Mouse (Mus musculus): ENCODE data around the gene Ptpn20. TPM values are rescaled to one million over a fixed set of nuclear protein-coding genes. Genes with fewer than 3 reads are reported as not detected.
A peak's percentile ranks its signal among the peaks of the same experiment; 100 is the strongest.

Ptpn20 gene
- polyA plus RNA-seq (2015; fragmentation: Nextera tagmentation; extraction: Ambion mirVana) = 0.12 TPM in 1 of 2 replicates, not detected in the other

DNA sequence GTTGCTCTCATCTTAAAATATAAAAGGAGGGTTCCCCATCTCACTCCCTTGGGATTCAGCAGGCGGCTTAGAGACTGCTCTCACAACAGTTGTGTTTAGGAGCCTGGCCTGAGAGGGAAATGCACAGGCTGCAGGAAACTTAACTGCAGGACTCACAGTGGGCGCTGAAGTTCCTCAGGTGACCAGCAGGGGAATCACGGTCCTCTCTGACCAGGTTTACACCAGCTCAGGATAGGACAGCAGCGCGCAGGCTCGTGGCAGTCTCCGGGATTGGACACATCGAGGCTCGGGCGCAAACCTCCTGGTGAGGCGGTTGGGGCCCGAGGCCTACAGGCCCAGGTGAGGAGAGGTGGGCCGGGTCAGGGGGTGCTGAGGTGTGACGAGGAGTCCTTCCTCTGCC, at the start of gene Ptpn20:
TSS of gene Ptpn20 (plus strand) at position 257 of the 400 bp plus-strand sequence.
- 56% methylated on average over 14 of the region's 14 CpGs for WGBS
- ATAC-seq (ENCODE audit: low FRiP score, low TSS enrichment) = peak; percentile 39; the same call in 1 of the 2 replicates
- Histone ChIP-seq H3K4me1 (ENCODE audit: insufficient read depth, low read length) (no peaks in the 10 kb centered on the region), H3K27me3 (ENCODE audit: insufficient read depth, low read length) (no peaks in the 10 kb centered on the region), H3K27ac (ENCODE audit: low read length) (no peak within 1 kb of the TSS), H3K9ac (replicated peaks; ENCODE audit: low read length) (no peak within 1 kb of the TSS), H3K4me2 (replicated peaks; ENCODE audit: low read depth, low read length) (no peak within 1 kb of the TSS), H3K4me3 (ENCODE audit: low read length) (no peak within 1 kb of the TSS), H3K36me3 (ENCODE audit: insufficient read depth, low read length) (no peaks in the 10 kb centered on the region), H3K9me3 (ENCODE audit: low read length) (no peaks in the 10 kb centered on the region; the same call in 1 of the 2 replicates)

- Histone ChIP-seq H3K9ac (replicated peaks; ENCODE audit: low read length) (no peak overlapping the region), H3K27me3 (ENCODE audit: insufficient read depth, low read length) (no peaks in the 10 kb centered on the region), H3K4me3 (ENCODE audit: low read length) (no peak overlapping the region), H3K9me3 (ENCODE audit: low read length) (peaks cover 5% of the 10 kb centered on the region; the same call in 1 of the 2 replicates), H3K4me2 (replicated peaks; ENCODE audit: low read depth, low read length) (no peak overlapping the region), H3K36me3 (ENCODE audit: insufficient read depth, low read length) (no peaks in the 10 kb centered on the region), H3K4me1 (ENCODE audit: insufficient read depth, low read length) (no peaks in the 10 kb centered on the region), H3K27ac (ENCODE audit: low read length) (no peak overlapping the region)
- no peak for ATAC-seq (ENCODE audit: low FRiP score, low TSS enrichment)
- 60% methylated on average over 7 of the region's 7 CpGs for WGBS
These were observed 49.3 kb upstream of the Ptpn20 start for GRCm38 (mm10) chr14:33539559-33540167.

- WGBS = 77% methylated on average over 8 of the region's 8 CpGs
- no peaks in the 10 kb centered on the region for H3K27me3 ChIP-seq (ENCODE audit: insufficient read depth, low read length)
- H3K4me2 ChIP-seq (replicated peaks; ENCODE audit: low read depth, low read length) = no peak overlapping the region
- no peak overlapping the region for H3K4me3 ChIP-seq (ENCODE audit: low read length)
- no peaks in the 10 kb centered on the region for H3K9me3 ChIP-seq (ENCODE audit: low read length)
- no peak overlapping the region for H3K9ac ChIP-seq (replicated peaks; ENCODE audit: low read length)
- no peak overlapping the region for H3K27ac ChIP-seq (ENCODE audit: low read length)
- no peaks in the 10 kb centered on the region for H3K4me1 ChIP-seq (ENCODE audit: insufficient read depth, low read length)
- H3K36me3 ChIP-seq (ENCODE audit: insufficient read depth, low read length) = no peaks in the 10 kb centered on the region
- no peak for ATAC-seq (ENCODE audit: low FRiP score, low TSS enrichment)
These were observed 43.4 kb upstream of the Ptpn20 start for GRCm38 (mm10) chr14:33545565-33546143.

- H3K27me3 ChIP-seq (ENCODE audit: insufficient read depth, low read length) = no peaks in the 10 kb centered on the region
- no peak overlapping the region for H3K9ac ChIP-seq (replicated peaks; ENCODE audit: low read length)
- no peak overlapping the region for H3K4me2 ChIP-seq (replicated peaks; ENCODE audit: low read depth, low read length)
- WGBS = 67% methylated on average over 3 of the region's 3 CpGs
- no peaks in the 10 kb centered on the region for H3K4me1 ChIP-seq (ENCODE audit: insufficient read depth, low read length)
- no peak overlapping the region for H3K4me3 ChIP-seq (ENCODE audit: low read length)
- ATAC-seq (ENCODE audit: low FRiP score, low TSS enrichment) = no peak
- H3K9me3 ChIP-seq (ENCODE audit: low read length) = no peaks in the 10 kb centered on the region
- H3K27ac ChIP-seq (ENCODE audit: low read length) = no peak overlapping the region
- H3K36me3 ChIP-seq (ENCODE audit: insufficient read depth, low read length) = no peaks in the 10 kb centered on the region
These were observed 40.4 kb upstream of the Ptpn20 start for GRCm38 (mm10) chr14:33548650-33549049.

DNA sequence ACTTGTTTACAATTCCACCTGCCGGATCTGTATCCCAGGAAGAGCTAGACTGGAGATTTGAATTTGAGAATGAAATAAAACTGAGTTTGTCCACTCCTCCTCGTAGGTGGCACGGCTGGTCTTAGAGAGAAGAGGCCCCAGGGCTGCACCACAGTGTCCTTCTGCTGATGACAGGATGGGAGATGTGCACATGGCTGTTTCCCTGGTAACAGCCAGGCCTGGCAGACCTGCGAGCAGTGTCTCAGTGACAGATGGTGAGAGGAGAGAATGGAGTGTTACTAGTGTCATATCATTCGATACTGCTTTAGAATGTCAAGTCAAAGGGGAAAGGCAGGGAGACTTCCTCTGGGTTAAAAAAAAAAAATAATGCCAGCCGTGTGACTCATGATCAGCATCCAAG, 39.2 kb upstream of the Ptpn20 start:
- Histone ChIP-seq H3K4me1 (ENCODE audit: insufficient read depth, low read length) (no peaks in the 10 kb centered on the region), H3K9me3 (ENCODE audit: low read length) (no peaks in the 10 kb centered on the region), H3K9ac (replicated peaks; ENCODE audit: low read length) (no peak overlapping the region), H3K27ac (ENCODE audit: low read length) (no peak overlapping the region), H3K27me3 (ENCODE audit: insufficient read depth, low read length) (no peaks in the 10 kb centered on the region), H3K4me3 (ENCODE audit: low read length) (no peak overlapping the region), H3K36me3 (ENCODE audit: insufficient read depth, low read length) (no peaks in the 10 kb centered on the region), H3K4me2 (replicated peaks; ENCODE audit: low read depth, low read length) (no peak overlapping the region)
- 63% methylated on average over 6 of the region's 6 CpGs for WGBS
- no peak for ATAC-seq (ENCODE audit: low FRiP score, low TSS enrichment)

- no peaks in the 10 kb centered on the region for H3K9me3 ChIP-seq (ENCODE audit: low read length)
- ATAC-seq (ENCODE audit: low FRiP score, low TSS enrichment) = no peak
These were observed 18.3 kb upstream of the Ptpn20 start for GRCm38 (mm10) chr14:33570737-33571136.

DNA sequence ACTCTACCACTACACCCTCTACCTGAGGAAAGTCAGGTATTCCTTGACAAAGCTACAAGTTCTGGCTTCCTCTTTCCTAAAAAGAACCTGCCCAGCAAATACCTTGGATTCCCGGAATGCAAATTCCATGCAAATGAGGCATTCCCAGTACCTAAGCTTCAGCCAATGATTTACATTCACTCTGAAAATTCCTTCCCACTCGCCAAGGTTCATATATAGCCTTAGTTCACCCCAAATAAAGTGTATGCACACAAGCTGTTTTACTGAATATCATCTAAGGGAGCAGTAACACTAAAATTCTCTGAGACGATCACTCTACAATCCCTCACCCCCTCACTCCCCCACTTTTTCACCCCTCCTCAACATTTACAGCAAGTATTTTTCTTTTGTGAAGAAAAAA, 15.4 kb upstream of the Ptpn20 start:
- no peak for ATAC-seq (ENCODE audit: low FRiP score, low TSS enrichment)
- 67% methylated on average over 3 of the region's 3 CpGs for WGBS

More at GRCm38 (mm10) chr14:33570737-33571136, 18.3 kb upstream of the Ptpn20 start:
- 45% methylated on average over 6 of the region's 6 CpGs for WGBS
- Histone ChIP-seq H3K27me3 (ENCODE audit: insufficient read depth, low read length) (no peaks in the 10 kb centered on the region), H3K27ac (ENCODE audit: low read length) (no peak overlapping the region), H3K9ac (replicated peaks; ENCODE audit: low read length) (no peak overlapping the region), H3K36me3 (ENCODE audit: insufficient read depth, low read length) (no peaks in the 10 kb centered on the region), H3K4me2 (replicated peaks; ENCODE audit: low read depth, low read length) (no peak overlapping the region), H3K4me3 (ENCODE audit: low read length) (no peak overlapping the region), H3K4me1 (ENCODE audit: insufficient read depth, low read length) (no peaks in the 10 kb centered on the region)

GRCm38 (mm10) chr14:33579771-33580484, 9.1 kb upstream of the Ptpn20 start:
- Histone ChIP-seq H3K4me3 (ENCODE audit: low read length) (no peak overlapping the region), H3K27ac (ENCODE audit: low read length) (no peak overlapping the region), H3K4me2 (replicated peaks; ENCODE audit: low read depth, low read length) (no peak overlapping the region), H3K36me3 (ENCODE audit: insufficient read depth, low read length) (no peaks in the 10 kb centered on the region), H3K9me3 (ENCODE audit: low read length) (no peaks in the 10 kb centered on the region; the same call in 1 of the 2 replicates), H3K9ac (replicated peaks; ENCODE audit: low read length) (no peak overlapping the region), H3K4me1 (ENCODE audit: insufficient read depth, low read length) (no peaks in the 10 kb centered on the region), H3K27me3 (ENCODE audit: insufficient read depth, low read length) (no peaks in the 10 kb centered on the region)
- 64% methylated on average over 7 of the region's 7 CpGs for WGBS
- ATAC-seq (ENCODE audit: low FRiP score, low TSS enrichment) = no peak

More for the DNA sequence above, 15.4 kb upstream of the Ptpn20 start:
- no peak overlapping the region for H3K4me2 ChIP-seq (replicated peaks; ENCODE audit: low read depth, low read length)
- no peak overlapping the region for H3K9ac ChIP-seq (replicated peaks; ENCODE audit: low read length)
- no peak overlapping the region for H3K27ac ChIP-seq (ENCODE audit: low read length)
- H3K9me3 ChIP-seq (ENCODE audit: low read length) = no peaks in the 10 kb centered on the region
- no peaks in the 10 kb centered on the region for H3K36me3 ChIP-seq (ENCODE audit: insufficient read depth, low read length)
- no peaks in the 10 kb centered on the region for H3K27me3 ChIP-seq (ENCODE audit: insufficient read depth, low read length)
- H3K4me1 ChIP-seq (ENCODE audit: insufficient read depth, low read length) = no peaks in the 10 kb centered on the region
- no peak overlapping the region for H3K4me3 ChIP-seq (ENCODE audit: low read length)

DNA sequence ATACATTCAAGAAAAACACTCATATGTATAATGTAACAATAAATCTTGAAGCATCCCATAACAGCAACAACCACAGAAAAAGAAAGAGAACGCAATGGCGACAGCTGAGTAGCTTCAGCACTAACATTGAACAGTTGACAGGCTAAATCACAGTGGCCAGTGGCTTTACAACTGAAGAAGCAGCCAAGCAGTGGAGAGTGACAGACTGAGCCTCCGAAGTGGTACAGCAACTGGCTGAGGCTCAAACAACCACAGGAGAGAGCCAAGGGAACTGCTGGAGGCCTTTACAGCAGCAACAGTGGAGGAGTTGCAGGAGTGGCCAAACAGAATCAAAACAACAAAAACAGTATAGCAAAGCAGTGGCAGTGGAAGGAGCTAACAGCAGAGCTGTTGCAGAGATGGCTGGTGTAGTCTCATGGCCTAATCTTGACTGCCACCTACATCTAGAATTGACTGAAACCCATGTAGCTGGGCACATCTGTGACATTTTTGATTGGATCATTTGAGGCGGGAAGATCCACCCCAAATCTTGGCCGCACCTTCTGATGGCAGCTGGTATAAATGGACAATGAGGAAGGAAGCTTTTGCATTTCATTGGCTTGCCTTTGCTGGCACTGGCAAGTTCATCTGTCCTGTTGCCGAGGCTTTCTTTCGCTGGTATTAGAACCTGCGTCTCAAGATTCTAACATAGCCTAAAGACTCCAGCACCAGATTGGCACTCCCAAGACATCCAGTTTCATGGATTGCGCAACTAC, 9.5 kb downstream of the Ptpn20 start:
- 88% methylated on average over 9 of the region's 9 CpGs for WGBS
- no peaks in the 10 kb centered on the region for H3K36me3 ChIP-seq (ENCODE audit: insufficient read depth, low read length)
- H3K9me3 ChIP-seq (ENCODE audit: low read length) = no peaks in the 10 kb centered on the region
- ATAC-seq (ENCODE audit: low FRiP score, low TSS enrichment) = no peak
- no peak overlapping the region for H3K9ac ChIP-seq (replicated peaks; ENCODE audit: low read length)
- no peak overlapping the region for H3K4me3 ChIP-seq (ENCODE audit: low read length)
- H3K27ac ChIP-seq (ENCODE audit: low read length) = no peak overlapping the region
- no peaks in the 10 kb centered on the region for H3K27me3 ChIP-seq (ENCODE audit: insufficient read depth, low read length)
- H3K4me1 ChIP-seq (ENCODE audit: insufficient read depth, low read length) = no peaks in the 10 kb centered on the region
- no peak overlapping the region for H3K4me2 ChIP-seq (replicated peaks; ENCODE audit: low read depth, low read length)

All from kidney, embryonic 16.5 days (tissue).